Mouse (Mus musculus) spleen, adult 12 weeks (tissue): ENCODE results near the gene Wrap53.
"Not testable (repeated sequence)": the region's sequence is repeated elsewhere in the genome, so short reads cannot be mapped to it uniquely, and the experiment has no call there.

ENCODE experiments used
- DNase-seq: peaks from one replicate; pipeline ENCODE4 v3.0.0; 2022; ENCODE audit warnings: low spot score

The Wrap53 gene

GRCm38 (mm10) chr11:69530281-69530680 is 49.8 kb downstream of the Wrap53 start:
- DNase-seq = not testable (repeated sequence)

DNA sequence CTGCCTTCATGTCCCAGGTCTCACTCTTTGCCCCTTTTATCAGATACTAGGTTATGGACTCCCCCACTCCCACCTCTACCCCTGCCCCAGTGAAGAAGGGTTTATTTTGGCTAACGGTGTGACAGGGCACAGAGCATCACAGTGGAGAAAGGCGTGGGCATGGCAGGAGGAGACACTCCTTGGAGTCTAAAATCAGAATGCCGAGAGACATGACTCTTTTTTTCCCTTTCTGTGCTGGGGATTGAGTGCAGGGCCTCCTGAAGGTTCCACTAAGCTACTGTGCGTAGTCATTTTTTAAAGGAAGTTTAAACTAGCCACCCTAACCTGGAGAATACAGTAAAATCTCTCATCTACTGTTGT is 52.0 kb downstream of the Wrap53 start:
- DNase-seq = no peak

DNA sequence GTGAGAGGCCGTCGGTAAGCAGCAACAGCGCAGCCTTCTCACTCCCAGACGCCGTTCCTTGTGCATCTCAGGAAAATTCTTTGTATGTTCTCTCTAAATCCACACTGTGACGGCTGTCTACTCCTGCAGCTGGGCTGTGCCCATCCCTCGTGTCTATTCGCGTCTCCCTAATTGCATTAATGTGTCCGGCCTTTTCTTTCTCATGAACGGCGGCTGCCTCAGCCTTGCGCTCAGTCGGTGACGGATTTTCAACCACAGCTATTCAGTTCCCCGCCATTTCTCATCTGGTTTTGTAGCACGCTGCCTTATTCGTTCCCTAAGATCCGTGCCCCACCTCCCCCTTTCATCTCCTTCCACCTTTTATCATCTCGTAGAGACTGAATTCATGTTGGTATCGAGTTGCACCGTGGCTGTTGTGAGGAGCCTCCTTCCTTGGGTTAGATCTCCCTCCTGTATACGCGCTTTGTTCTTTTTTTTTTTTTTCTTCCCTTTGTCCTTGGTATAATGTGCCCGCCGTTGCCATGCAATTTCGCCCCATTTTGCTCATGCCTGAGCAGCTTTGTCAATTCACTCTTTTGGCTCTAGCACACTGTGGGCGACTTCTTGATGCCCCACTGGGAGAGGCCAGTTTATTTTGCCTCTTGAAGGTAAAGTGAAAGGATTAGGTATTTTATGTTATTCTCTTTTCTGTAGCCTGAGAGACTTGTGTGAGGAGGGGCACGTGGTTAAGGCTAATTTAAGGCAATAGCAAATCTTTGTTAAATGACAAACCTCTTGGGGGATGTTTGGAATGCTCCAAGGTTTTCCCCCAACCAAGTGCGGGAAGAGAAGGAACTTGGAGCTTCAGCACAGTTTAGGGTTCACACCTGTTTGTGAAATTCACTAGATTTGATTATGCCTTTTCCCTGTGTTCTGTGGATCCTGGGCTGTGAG is 52.7 kb downstream of the Wrap53 start:
- DNase-seq = no peak

DNA sequence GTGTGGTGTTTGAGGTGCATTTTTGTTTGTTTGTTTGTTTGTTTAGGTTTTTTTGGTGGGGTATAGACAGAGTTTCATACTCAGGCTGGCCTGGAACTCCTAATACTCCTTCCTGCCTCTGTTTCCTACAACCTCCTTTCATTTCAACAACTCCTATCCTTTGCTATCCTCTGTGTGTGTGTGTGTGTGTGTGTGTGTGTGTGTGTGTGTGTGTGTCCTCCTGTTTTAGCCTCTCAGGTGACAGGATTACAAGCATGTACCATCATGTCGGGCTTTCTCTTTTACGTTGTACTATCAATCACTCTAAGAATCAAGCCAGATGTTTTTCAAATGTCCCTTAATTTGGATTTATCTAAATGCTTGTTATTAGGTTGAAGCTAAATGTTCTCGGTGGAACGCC is 53.4 kb downstream of the Wrap53 start:
- DNase-seq = no peak

DNA sequence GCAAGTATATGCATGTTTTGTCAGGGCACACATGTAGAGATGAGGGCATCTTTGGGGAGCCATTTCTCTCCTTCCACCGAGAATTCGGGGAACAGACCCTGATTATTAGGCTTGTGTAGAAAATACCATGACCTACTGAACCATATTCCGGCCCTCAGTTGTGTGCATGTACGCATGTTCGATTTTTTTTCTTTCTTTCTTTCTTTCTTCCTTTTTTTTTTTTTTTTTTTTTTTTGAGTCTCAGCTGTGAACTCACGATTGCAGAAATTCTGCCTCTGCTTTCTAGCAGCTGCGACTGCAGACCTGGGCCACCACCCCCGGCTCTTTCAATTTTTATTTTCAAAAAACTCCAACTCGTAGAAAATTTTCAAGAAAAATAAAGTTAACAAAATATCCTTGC is 54.4 kb downstream of the Wrap53 start:
- no peak for DNase-seq

DNA sequence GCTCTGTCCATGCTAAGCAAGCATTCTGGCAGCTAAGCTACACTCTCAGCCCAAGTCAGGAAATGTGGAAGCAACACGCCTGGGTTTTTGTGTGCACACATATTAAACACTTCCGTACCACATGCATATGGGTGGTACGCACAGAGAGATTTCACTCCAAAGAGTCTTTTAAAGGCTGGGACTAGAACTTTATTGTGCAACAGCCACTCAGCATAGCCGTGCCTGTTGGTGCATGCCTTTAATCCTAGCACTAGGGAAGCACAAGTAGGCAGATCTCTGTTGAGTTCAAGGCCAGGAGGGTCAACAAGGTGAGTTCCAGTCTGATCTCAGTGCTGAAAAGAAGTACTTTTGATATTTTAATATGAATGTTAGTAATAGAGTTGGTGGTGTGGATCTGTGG is 56.4 kb downstream of the Wrap53 start:
- no peak for DNase-seq

DNA sequence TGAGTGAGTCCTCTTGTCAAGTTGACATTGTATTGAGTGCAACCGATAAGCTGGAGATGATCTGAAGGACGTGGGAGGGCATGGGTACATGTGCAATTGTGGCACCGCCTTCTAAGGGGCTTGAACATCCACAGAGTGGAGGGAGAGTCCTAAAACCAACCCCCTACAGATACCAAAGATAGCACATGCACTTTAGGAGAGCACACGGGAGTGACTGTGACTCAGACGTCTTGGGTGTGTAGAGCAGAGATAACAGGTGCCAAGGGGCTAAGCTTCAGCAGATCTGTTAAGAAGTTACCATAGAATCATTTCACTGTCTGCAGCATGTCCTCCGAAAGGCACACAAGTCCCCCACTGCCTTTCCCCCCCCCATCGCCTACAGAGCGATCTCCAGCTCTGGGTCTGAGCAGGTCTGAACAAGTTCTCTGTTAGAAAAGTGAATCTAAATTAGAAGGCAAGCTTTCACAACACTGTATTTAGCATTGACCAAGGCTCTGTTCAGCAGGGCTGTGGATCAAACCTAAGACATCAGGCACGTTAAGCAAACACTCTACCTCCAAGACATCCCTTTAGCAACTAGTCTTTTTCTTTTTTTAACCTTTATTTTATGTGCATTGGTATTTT is 58.4 kb downstream of the Wrap53 start:
- no peak for DNase-seq

DNA sequence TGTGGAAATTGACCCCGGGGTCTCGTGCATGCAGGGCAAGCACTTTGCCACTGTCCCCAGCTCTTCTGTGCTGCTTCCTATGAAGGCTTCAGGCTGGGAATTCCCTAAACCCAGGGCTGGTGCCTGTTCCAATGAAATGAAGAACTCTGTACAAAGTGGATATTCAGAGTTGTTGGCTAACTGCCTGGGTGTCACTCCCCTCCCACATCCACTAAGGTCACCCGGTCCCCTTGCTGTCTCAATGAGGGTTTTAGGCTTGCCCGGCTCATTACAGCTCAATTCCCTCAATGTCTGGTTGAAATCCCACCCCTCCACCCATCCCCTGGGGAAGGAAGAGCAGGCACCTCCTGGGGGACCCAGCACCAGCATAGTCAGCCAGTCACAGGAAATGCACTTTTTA is 60.1 kb downstream of the Wrap53 start:
- no peak for DNase-seq

DNA sequence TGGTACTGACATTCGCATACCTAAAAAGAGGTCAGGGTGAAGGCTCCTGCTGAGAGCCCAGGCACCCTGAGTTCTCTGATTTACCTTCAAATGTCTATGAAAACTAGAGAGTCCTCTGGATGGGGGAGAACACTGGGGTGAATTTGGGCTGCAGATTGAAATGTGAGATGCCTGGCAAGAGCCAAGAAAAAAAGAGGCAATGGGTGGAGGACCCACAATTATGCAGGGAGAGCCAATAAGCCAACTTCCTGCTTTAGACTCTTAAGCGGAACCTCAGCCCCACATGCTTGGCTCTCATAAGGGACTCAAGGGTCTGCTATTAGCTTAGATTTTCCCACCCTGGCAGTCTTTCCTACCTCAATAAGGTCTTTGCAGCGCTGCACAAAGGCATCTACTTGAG is 63.4 kb downstream of the Wrap53 start:
- DNase-seq = no peak

- DNase-seq = no peak
These were observed 63.9 kb downstream of the Wrap53 start for GRCm38 (mm10) chr11:69516151-69516640.

- no peak for DNase-seq
These were observed 66.2 kb downstream of the Wrap53 start for GRCm38 (mm10) chr11:69513840-69514239.
